Mouse (Mus musculus): ENCODE data around the gene Gipc3. TPM values are rescaled to one million over a fixed set of nuclear protein-coding genes. Genes with fewer than 3 reads are reported as not detected.

The Gipc3 gene
- total RNA-seq, 2 experiments from 2014 or later: 1.8 TPM

- no peak for DNase-seq (ENCODE audit: low spot score in 2 of 2)
These were observed 32.3 kb upstream of the Gipc3 start for GRCm38 (mm10) chr10:81375322-81375721.

- no peak for DNase-seq (ENCODE audit: low spot score in 2 of 2)
These were observed 24.1 kb upstream of the Gipc3 start for GRCm38 (mm10) chr10:81367207-81367495.

DNA sequence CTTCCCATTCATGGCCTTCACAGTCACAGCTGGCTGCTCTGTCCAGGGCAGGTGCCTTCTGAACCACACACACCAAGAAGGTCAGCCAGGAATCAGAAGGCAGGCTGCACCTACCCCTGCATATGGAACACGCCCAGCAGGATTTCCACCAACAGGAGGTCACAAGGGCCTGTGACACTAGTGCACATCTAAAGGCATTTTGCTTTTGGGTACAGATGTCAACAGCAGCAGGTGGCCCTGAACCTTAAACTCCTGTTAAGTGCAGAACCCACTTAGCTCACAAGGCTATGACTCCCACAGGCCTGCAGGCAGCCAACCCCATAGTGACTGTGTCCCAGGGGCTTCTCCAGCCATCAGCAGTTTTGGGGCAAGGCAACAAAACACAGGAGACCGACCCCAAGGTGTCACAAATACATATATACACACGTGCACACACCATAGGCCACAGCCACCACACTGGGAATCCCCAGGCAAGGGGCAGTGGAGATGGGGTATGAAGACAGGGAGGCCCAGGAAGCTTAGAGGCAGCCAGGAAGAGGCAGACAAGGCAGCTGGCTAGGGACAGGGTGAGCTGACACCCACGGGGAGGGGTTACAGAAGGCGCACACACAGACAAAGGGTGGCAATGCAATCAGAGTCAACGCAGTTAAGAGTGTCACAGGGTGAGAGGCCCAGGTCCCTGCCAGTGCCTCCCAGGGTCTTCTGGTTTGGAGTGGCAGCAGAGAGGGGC, 23.6 kb upstream of the Gipc3 start:
- no peak for DNase-seq (ENCODE audit: low spot score in 2 of 2)

- no peak for DNase-seq (ENCODE audit: low spot score in 2 of 2)
These were observed 22.8 kb upstream of the Gipc3 start, which contains the start of gene 4930404N11Rik for GRCm38 (mm10) chr10:81365672-81366476. 4930404N11Rik (minus strand) TSS chr10:81365816.

GRCm38 (mm10) chr10:81365073-81365472, 22.0 kb upstream of the Gipc3 start:
- no peak for DNase-seq (ENCODE audit: low spot score in 2 of 2)

GRCm38 (mm10) chr10:81364666-81365065, 21.6 kb upstream of the Gipc3 start:
- no peak for DNase-seq (ENCODE audit: low spot score in 2 of 2)

GRCm38 (mm10) chr10:81363436-81364346, 20.6 kb upstream of the Gipc3 start:
- DNase-seq (ENCODE audit: low spot score in 2 of 2): no peak

DNA sequence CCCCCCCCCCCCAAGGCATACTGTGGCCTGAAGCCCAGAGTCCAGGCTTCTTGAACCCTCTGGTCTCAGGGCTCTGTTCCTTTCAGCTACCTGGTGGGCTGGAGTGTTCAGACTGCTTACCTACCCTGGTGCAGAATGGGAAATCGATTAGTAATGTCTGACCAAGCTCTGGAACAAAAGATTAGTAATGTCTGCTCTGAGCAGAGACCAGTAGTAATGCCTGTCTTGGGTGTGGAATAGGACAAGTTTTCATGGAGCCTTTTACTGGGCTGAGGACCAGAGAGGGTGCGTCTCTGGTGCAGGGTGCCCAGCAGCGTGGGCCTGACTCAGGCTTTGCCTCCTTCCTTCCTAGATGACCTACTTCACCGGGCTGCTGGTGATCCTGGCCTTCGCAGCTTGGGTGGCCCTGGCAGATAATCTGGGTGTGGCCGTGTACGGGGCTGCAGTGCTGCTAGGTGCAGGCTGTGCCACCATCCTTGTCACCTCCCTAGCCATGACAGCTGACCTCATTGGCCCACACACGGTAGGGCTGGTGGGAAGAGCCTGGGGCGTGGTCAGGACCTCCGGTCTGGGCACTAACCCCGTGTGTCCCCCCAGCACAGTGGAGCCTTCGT, 19.4 kb upstream of the Gipc3 start:
- no peak for DNase-seq (ENCODE audit: low spot score in 2 of 2)

GRCm38 (mm10) chr10:81360721-81361120, 17.7 kb upstream of the Gipc3 start:
- no peak for DNase-seq (ENCODE audit: low spot score in 2 of 2)

DNA sequence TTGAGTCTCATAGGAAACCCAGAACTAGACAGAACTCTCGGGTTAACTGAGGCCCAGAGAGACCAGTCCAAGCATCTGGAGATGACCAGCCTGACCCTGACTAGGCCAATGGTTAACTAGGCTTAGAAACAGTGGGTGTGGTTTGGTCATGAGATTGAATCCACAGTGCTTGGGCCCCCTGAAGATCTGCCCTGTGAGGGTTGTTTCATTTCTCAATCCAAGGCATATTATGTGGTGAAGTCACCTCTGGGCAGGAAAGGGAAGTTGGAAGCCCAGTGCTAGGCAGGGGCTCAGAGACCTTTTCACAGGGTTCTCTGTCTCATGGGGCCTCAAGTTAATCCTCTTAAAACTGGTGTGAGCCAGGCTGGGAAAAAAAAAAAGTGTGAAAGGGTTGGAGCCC, 15.8 kb upstream of the Gipc3 start:
- no peak for DNase-seq (ENCODE audit: low spot score in 2 of 2)

GRCm38 (mm10) chr10:81358209-81358608, 15.1 kb upstream of the Gipc3 start:
- no peak for DNase-seq (ENCODE audit: low spot score in 2 of 2)

GRCm38 (mm10) chr10:81356991-81357844, 14.2 kb upstream of the Gipc3 start, which contains the start of gene Mfsd12:
Mfsd12 (plus strand) TSS chr10:81357491.
- peak; percentile 87 to 95 for DNase-seq (ENCODE audit: low spot score in 2 of 2)

GRCm38 (mm10) chr10:81356352-81356990, 13.4 kb upstream of the Gipc3 start:
- DNase-seq (ENCODE audit: low spot score in 2 of 2): no peak

DNA sequence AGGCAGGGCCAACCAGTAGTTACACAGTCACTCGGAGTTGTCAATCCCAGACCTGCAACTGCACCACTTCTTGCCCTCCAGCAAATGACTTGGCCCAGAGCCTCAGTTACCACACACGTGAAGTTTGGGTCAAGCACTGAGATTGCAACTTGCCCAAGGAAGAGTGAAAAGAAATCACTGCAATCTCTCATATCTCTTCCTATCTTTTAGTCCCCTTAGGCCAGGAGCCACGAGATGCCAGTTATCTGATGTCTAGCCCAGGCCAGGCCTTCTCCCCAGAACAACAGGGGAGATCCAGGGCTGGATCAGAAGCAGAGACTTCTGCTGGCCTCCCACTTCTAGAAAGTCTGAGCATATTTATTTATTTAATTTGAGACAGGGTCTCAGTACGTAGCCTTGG, 12.5 kb upstream of the Gipc3 start:
- no peak for DNase-seq (ENCODE audit: low spot score in 2 of 2)

DNA sequence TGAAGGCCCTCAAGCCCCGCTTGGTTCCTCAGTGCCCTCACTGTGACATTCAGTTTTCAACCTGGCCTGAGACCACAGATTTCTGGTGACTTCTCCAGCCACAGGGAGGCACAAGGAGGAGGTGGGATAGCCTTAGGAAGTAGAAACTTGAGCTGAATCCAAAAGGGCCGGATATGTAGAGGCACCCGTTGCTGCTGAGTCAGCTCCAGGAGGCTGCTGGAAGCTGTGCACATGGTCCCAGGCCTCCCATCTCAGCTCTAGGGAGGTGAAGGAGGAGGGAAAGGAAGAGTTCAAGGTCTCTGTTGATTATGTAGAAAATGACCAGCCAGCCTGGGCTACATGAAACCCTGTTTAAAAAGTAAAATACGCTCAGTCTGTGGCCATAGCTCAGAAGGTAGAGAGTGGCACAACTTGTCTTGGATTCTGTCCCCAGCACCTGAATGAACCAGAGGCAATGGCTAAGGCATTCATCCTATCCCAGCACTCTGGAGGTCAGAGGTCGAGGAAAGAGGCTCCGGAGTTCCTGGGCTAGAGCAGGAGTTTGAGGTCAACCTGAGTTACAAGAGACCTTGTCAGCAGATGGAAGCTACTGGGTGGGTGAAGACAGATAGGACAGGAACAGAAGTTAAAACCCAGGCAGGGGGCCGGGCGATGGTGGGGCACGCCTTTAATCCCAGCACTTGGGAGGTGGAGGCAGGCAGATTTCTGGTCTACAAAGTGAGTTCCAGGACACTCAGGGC, 11.8 kb upstream of the Gipc3 start:
- no peak for DNase-seq (ENCODE audit: low spot score in 2 of 2)

DNA sequence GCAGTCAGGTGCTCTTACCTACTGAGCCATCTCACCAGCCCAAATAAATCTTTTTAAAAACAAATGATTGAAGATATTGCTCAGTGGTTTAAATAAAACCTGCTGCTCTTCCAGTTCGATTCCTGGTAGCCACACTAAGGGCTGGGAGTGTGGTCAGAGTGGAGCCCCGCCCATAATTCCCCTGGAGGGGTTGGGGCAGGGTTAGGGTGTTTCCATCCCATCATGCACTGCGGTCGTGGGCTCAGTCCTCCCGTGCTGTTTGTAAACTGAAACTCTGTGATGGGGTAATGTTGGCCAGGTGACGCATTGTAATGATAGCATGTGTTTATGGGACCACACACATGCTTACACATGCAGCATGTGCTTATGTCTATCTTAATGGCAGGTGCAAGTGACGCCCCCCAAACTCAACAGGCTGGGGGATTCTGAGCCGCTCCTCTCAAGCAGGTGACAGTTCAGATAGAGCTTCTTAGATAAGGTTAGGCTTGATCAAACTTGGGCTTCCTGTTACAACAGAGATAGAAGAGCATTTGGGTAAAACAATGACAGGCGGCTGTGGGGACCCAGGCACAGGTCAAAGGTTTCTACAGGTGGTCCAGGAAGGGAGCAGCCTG, 8.7 kb upstream of the Gipc3 start:
- DNase-seq (ENCODE audit: low spot score in 2 of 2): no peak

DNA sequence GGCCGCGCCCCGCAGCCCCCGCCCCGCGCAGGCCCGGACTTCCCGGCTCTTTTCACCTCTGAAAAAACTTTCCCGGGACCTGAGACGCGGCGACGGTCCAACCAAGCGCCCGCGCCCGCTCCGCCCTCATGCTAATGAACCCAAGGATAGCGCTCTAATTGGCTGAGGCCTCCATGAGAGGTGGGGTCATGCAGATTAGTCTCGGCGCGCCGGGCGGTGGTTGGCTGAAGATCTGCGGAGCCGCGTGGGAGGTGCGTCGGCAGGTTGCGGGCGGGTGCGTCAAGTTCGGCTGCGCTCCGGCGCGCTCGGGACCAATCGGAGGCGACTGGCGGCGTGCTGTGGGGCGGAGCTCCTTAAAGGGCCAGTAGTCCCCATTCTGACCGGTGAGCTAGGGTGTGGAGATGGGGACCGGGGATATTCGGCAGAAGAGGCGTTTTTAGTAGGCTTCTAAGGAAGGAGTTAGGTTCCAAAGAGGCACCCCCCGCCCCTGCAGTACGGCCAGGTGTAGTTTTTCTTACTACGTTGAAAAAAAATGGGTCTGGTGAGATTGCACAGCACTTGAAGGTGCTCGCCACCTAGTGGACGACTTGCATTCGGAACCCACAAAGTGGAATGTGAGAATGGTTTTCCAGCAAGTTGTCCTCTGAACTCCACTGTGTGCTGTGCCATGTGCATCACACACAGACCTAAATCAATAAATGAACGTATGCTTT, 7.4 kb upstream of the Gipc3 start, which contains the start of gene Hmg20b:
Gene Hmg20b (minus strand): TSS at position 130 of the 713 bp plus-strand sequence.
- peak; percentile 100 for DNase-seq (ENCODE audit: low spot score in 2 of 2)

DNA sequence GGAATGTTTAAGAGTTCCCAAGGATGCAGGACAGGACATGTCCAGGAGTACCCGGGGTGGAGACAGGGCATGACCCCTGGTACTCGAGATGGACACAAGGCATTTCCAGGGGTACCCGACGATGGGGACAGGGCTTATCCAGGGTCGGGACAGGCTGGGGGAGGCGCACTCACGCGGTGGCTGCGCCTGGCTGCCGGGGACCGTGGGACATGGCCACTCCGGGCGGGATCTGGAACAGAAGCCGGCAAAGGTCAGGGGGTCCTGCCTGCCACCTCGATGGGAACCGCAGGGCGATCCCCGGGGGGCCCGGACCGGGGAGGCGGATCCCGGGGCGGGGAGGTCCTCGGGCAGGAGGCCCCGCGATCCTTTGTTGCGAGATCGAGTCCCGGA, 6.9 kb upstream of the Gipc3 start:
- DNase-seq (ENCODE audit: low spot score in 2 of 2): no peak
